Mouse (Mus musculus) midbrain, embryonic 14.5 days (tissue): ENCODE data around the gene Nectin2. TPM values are rescaled to one million over a fixed set of nuclear protein-coding genes. Genes with fewer than 3 reads are reported as not detected.

ENCODE experiments used
- ATAC-seq: fragments of 200-750 bp; cut with Nextera tagmentation; 2 replicates; pipeline ENCODE4 v1.8.0; 2017; ENCODE audit warnings: moderate number of reproducible peaks, moderate library complexity; ENCODE audit not compliant: low FRiP score, low TSS enrichment
- DNase-seq: peaks from one replicate; pipeline ENCODE4 v3.0.0-alpha.2; 2015
- H3K27ac ChIP-seq: fragments of 300-500 bp; sonication (generic); replicated peaks from 2 replicates; pipeline ENCODE4 v1.5.1; 2014; ENCODE audit warnings: mild to moderate bottlenecking, low read depth, low read length, moderate library complexity
- H3K27me3 ChIP-seq: fragments of 300-500 bp; sonication (generic); 2 replicates; pipeline ENCODE4 v1.6.1; 2014; ENCODE audit warnings: low read length, control low read depth, mixed read lengths; ENCODE audit not compliant: control insufficient read depth, insufficient read depth
- H3K36me3 ChIP-seq: fragments of 300-500 bp; sonication (generic); 2 replicates; pipeline ENCODE4 v1.6.1; 2014; ENCODE audit warnings: low read length, control low read depth; ENCODE audit not compliant: control insufficient read depth, insufficient read depth
- H3K4me1 ChIP-seq: fragments of 300-500 bp; sonication (generic); 2 replicates; pipeline ENCODE4 v1.6.1; 2014; ENCODE audit warnings: mild to moderate bottlenecking, antibody characterized with exemption, low read length, control low read depth; ENCODE audit not compliant: control insufficient read depth, insufficient read depth
- H3K4me2 ChIP-seq: fragments of 300-500 bp; sonication (generic); 2 replicates; pipeline ENCODE4 v1.6.1; 2014; ENCODE audit warnings: mild to moderate bottlenecking, low read length, moderate library complexity
- H3K4me3 ChIP-seq: fragments of 300-500 bp; sonication (generic); replicated peaks from 2 replicates; pipeline ENCODE4 v1.5.1; 2014; ENCODE audit warnings: low read depth, low read length
- H3K9ac ChIP-seq: fragments of 300-500 bp; sonication (generic); replicated peaks from 2 replicates; pipeline ENCODE4 v1.6.1; 2014; ENCODE audit warnings: mild to moderate bottlenecking, low read length, moderate library complexity
- H3K9me3 ChIP-seq: fragments of 300-500 bp; sonication (generic); 2 replicates; pipeline ENCODE4 v1.6.1; 2016; ENCODE audit warnings: low read length, control low read depth, mixed read lengths; ENCODE audit not compliant: control insufficient read depth
- WGBS: fragments of 180-500 bp; shearing (Covaris S2); extraction: QIAGEN DNeasy Blood & Tissue Kit; methylation state at CpG from one replicate; pipeline ENCODE4 v1.1.7; 2014; 5-methylcytosine and 5-hydroxymethylcytosine counted together
- polyA plus RNA-seq: library from polyadenylated mRNA; unstranded; fragments of >200 nt; fragmentation: Nextera tagmentation; extraction: Ambion mirVana; gene quantifications from 2 replicates; pipeline ENCODE4 v1.2.1, GENCODE M21; 2014

The Nectin2 gene
- polyA plus RNA-seq, 1 experiment from 2014 or later, result 41.1 TPM

DNA sequence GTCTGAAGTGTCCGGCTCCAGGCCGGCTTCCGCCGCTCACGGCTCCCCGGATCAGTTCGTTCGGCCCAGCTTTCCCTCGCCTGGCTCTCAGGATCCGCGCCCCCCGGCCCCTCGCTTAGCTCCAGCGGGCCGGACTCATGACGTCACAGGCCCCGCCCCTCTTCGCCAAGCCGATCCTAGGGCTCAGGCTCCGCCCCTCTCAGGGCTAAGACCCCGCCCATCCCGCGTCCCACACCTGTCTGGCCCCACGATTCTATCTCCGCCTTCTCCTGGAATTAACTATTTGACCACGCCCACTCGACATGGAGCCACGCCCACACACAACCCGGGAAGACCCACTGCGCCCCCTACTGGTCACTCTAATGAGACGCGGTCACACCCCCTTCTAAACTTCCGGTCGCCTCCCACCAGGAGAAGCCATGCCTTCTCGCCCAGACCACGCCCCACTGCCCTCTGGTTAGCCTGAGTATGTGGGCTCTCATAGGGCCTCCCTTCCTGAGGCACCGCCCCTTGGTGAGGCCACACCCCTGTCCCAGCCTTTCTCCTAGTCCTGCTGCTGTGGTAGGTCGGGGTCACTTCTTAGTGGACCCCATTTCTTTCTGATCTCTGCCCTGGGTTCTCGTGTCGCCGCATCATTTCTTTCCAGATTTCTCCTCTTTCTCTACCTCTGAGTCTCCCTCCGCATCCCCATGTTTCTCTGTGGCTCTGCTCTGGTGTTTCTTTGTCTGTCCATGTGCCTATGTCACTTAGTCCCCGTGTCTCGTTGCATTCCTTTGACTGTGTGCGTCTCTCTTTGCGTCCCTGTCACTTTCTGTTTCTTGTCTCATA, 680 bp downstream of the Nectin2 start:
- peak; percentile 93 for ATAC-seq
- DNase-seq, result peak; percentile 98
- Histone ChIP-seq H3K4me2 (peak overlapping the region; percentile 87), H3K4me1 (peaks cover 27% of the 10 kb centered on the region), H3K4me3 (peak overlapping the region; percentile 66), H3K27me3 (no peaks in the 10 kb centered on the region), H3K36me3 (0 out of 2 replicates have a peak, but pooled peaks cover under 1% of the 10 kb centered on the region), H3K27ac (peak overlapping the region; percentile 80), H3K9me3 (no peaks in the 10 kb centered on the region), H3K9ac (peak overlapping the region; percentile 76)
- under 1% methylated on average over 44 of the region's 46 CpGs for whole genome bisulfite sequencing

DNA sequence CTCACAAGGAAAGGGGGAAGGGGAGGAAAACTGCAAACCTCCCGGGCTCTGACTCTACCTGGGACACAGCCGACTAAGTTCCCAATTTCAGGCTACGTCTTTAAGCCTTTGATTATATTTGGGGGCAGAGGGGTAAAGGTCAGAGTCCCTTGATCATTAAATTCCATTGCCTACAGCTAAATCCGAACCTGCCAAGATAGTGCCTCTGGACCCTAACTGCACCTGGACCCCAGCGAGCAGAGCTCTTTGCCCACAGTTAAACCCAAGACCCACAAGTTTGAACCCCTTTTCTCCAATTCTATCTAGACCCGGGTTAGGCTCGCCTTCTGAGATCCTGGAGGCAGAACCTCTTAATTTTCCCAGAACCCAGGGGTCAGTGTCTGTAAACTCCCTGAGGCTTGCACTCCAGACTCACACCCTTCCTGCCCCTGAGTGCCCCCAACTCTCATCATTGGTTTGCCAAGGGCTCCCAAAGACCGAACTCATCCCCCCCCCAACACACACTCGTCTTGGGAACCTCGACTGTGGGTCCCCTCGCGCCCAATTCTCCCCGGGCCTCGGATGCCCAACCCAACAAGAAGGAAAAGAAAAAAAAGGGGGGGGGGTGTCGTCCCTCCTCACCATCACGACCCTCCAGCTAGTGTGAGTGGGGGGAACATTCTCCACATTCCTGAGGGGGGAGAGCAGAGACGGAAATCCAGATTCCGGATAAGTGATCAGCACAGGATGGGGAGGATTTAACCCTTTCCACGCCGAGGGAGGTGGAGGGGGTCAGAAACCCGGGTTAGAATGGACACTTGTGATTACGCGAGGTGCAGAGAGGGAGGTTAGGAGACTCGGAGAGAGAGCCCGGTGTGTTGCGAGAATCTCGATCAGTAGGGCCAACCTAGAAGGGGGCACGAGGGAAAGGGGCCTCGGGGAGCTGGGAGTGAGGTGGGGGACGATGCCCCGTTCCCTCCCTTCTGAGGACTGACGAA, 1.8 kb downstream of the Nectin2 start:
- DNase-seq, result peak; percentile 65
- H3K27me3 ChIP-seq, result no peaks in the 10 kb centered on the region
- peak overlapping the region; percentile 87 for H3K4me2 ChIP-seq
- H3K9me3 ChIP-seq, result no peaks in the 10 kb centered on the region
- under 1% methylated on average over 32 of the region's 32 CpGs for WGBS
- ATAC-seq, result peak; percentile 15
- peak overlapping the region; percentile 80 for H3K27ac ChIP-seq
- H3K36me3 ChIP-seq, result peaks cover 8% of the 10 kb centered on the region; the same call in 1 of the 2 replicates
- H3K4me1 ChIP-seq, result peaks cover 27% of the 10 kb centered on the region
- peak overlapping the region; percentile 76 for H3K9ac ChIP-seq
- H3K4me3 ChIP-seq, result peak overlapping the region; percentile 66

DNA sequence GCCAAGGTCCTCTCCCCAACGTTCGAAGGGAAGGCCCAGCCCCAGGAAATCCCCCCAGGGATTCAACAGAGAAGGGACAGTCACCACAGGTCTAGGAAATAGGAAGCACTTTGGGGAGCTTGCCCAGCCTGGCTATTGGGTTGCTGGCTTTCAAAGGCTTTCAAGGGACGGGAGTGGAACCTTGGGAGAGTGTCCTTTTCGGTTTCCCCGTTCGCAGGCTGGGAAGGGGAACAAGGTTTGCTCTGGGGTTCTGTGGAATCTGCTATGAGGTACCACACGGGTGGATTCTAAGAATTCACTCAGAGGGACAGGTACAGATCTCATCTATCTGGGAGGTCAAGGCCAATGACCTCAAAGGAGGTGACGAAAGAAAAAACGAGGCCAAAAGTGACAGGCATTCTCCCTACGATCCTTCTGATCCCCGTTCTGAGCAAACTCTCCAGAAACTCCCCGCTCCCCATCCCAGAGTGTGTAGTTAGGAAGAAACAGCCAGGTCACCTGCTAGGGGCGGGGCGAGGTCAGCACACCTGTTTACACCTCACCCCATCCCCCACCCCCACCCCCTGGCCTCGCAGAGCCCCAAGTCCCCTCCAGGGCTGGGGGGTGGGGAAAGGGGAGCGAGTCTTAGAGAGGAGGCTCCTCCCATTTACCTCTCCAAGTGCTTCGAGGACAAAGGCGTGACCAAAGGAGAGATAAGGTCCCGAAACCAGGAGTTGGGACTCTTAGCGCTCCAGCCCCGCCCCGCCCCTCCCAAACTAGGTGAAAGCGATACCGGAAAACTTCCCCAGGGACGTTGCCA, 2.7 kb downstream of the Nectin2 start:
- DNase-seq, result peak; percentile 6
- WGBS, result 5% methylated on average over 25 of the region's 25 CpGs
- Histone ChIP-seq H3K9ac (peak overlapping the region; percentile 76; the same call in 1 of the 2 replicates), H3K9me3 (no peaks in the 10 kb centered on the region), H3K4me1 (peaks cover 27% of the 10 kb centered on the region), H3K27me3 (no peaks in the 10 kb centered on the region), H3K36me3 (peaks cover 12% of the 10 kb centered on the region), H3K4me3 (peak overlapping the region; percentile 66), H3K27ac (peak overlapping the region; percentile 45), H3K4me2 (peak overlapping the region; percentile 87)
- ATAC-seq, result no peak

DNA sequence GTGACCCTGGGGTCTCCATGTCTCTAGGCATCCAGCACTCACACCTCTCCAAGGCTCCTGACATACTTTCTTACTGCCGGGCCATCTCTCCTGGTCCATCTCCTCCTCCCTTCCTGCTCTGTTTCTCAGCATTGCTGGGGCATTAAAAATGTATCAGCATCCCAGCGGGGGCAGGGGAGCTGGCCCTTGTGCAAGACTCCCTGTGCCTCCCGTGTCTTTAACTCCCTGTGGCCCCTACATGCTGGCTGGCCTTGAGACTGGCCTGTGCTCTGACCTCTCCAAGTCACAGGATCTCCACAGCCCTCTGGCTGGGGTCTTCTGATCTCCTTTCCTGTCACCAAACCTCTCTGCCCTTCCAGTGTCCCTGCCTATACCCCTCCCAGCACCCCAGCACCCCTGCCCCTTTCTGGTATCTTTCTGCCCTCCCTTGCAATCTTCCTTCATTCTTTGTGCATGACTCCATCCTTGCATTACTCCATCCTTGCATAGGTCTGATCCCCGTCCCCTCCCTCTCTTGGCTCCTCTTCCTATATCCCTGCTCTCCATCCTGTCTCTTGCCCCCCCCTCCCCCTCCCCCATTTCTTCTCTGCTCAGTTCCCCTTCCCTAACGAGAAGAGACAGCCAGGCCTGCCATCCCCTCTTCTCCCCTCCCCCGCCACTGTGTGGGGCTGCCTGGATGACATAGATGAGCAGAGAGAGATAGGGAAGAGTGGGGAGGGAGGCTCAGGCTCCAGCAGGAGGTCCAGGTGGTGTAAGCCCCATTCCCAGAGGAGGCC, 3.7 kb downstream of the Nectin2 start:
- Histone ChIP-seq H3K4me3 (peak overlapping the region; percentile 66), H3K36me3 (peaks cover 12% of the 10 kb centered on the region), H3K4me2 (peak overlapping the region; percentile 87), H3K9ac (peak overlapping the region; percentile 29; the same call in 1 of the 2 replicates), H3K27ac (peak overlapping the region; percentile 45), H3K27me3 (no peaks in the 10 kb centered on the region), H3K4me1 (peaks cover 27% of the 10 kb centered on the region), H3K9me3 (no peaks in the 10 kb centered on the region)
- WGBS, result 29% methylated on average over 6 of the region's 6 CpGs
- ATAC-seq (no peak), DNase-seq (peak; percentile 38)

DNA sequence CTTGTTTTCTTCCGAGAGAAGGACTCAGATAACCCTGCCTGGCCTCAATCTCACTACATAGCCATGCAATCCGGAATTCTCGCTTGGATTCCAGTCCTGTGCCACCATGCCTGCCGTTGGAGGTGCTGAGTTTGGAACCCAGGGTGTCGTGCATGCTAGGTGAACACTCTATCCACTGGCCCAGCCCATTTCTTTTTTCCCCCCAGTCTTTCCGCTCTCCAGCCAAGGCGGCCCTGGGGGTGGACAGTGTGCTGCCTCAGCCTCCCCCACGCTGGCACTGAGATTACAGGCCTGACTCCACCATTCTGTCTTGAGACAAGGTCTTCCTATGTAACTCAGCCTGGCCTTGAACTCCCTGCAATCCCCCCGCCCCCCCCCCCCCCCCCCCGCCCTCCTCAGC, 4.3 kb downstream of the Nectin2 start:
- 91% methylated on average over 8 of the region's 10 CpGs for WGBS

DNA sequence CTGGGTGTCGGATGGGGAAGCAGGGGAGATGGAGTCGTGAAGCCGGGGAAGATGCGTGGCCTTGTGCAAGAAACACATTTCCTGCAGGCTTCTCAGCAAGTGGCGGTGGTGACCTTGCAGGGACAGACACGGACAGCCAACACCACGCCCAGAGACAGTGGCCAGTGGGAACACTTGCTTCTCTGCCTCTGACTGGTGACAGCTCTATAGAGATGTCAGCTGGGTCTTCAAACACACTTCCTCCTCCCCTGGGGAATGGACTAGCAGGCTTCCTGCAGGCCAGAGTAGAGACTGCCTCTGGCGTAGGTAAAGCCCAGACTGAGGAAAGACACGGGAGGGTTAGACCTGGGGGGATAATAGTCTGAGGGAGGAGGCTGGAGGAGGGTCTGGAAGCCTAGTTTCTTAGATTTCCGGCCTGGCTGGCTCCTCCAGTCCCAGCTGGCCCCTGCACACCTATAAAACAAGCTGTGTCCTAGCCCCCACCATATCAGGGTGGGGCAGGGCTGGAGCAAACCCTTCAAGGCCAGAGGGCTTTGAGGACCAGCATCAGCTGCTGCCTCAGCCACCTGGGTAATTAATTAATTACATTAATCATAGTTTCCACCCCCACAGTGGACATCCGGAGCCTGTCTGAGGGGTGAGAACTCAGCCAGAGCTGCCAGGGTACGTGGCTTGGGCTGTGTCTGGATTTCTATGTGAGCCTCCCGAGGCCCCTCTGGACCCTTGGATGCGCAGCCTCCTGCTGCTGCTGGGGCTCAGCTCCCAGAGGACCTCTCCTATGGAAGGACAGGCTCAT, 5.5 kb downstream of the Nectin2 start:
- H3K4me3 ChIP-seq, result no peak overlapping the region
- peaks cover 12% of the 10 kb centered on the region for H3K36me3 ChIP-seq
- H3K27me3 ChIP-seq, result no peaks in the 10 kb centered on the region
- WGBS, result 66% methylated on average over 14 of the region's 14 CpGs
- no peak overlapping the region for H3K27ac ChIP-seq
- H3K4me1 ChIP-seq, result peaks cover 24% of the 10 kb centered on the region
- no peak for ATAC-seq
- no peak overlapping the region for H3K4me2 ChIP-seq
- DNase-seq, result peak; percentile 11
- H3K9ac ChIP-seq, result no peak overlapping the region; the same call in 1 of the 2 replicates
- no peaks in the 10 kb centered on the region for H3K9me3 ChIP-seq

More for the DNA sequence above, 4.3 kb downstream of the Nectin2 start:
- ATAC-seq (no peak), DNase-seq (no peak)
- Histone ChIP-seq H3K27me3 (no peaks in the 10 kb centered on the region), H3K9ac (no peak overlapping the region), H3K27ac (no peak overlapping the region), H3K9me3 (no peaks in the 10 kb centered on the region), H3K4me1 (peaks cover 27% of the 10 kb centered on the region), H3K4me3 (no peak overlapping the region), H3K36me3 (peaks cover 12% of the 10 kb centered on the region), H3K4me2 (no peak overlapping the region)

DNA sequence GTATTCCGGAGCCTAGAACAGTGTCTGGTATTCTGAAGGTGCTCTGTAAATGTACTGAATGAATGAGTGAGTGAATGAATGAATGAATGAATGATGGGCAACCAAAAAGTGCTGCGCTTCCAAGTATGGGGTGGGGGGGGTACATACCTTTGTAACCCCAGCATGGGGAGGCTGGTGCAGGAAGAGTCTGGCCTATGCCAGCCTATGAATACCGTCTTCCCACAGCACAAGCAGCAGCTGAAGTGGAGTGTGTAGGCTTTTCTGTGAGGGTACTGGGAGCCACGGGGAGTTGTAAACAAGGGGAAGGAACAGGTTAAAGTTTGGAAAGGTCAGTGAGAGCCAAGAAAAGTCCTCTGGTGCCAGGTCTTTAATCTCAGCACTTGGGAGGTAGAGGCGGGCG, 6.5 kb downstream of the Nectin2 start:
- no peak for ATAC-seq
- Histone ChIP-seq H3K4me3 (no peak overlapping the region), H3K27ac (no peak overlapping the region), H3K27me3 (no peaks in the 10 kb centered on the region), H3K4me1 (peaks cover 24% of the 10 kb centered on the region), H3K36me3 (peaks cover 12% of the 10 kb centered on the region), H3K9ac (no peak overlapping the region), H3K9me3 (no peaks in the 10 kb centered on the region), H3K4me2 (no peak overlapping the region)
- DNase-seq, result no peak
- 92% methylated on average over 6 of the region's 6 CpGs for WGBS
